Mouse (Mus musculus) liver, postnatal 0 days (tissue): ENCODE data around the gene Gm10840. TPM values are rescaled to one million over a fixed set of nuclear protein-coding genes. Genes with fewer than 3 reads are reported as not detected.

ENCODE experiments used
- ATAC-seq: fragments of 200-750 bp; cut with Nextera tagmentation; 2 replicates; pipeline ENCODE4 v1.8.0; 2017; ENCODE audit warnings: mild to moderate bottlenecking, moderate library complexity
- DNase-seq: peaks from one replicate; pipeline ENCODE4 v3.0.0-alpha.2; 2016
- H3K27ac ChIP-seq: fragments of 300-500 bp; sonication (generic); 2 replicates; pipeline ENCODE4 v1.5.1; 2014; ENCODE audit warnings: antibody characterized with exemption, moderate library complexity, mild to moderate bottlenecking, low read depth
- H3K27me3 ChIP-seq: fragments of 300-500 bp; sonication (generic); 2 replicates; pipeline ENCODE4 v1.6.1; 2014; ENCODE audit warnings: low read length, control low read depth, mixed read lengths; ENCODE audit not compliant: insufficient read depth
- H3K36me3 ChIP-seq: fragments of 300-500 bp; sonication (generic); replicated peaks from 2 replicates; pipeline ENCODE4 v1.6.1; 2014; ENCODE audit warnings: mild to moderate bottlenecking, control low read depth, low read length, moderate library complexity, mixed read lengths; ENCODE audit not compliant: insufficient read depth
- H3K4me1 ChIP-seq: fragments of 300-500 bp; sonication (generic); 2 replicates; pipeline ENCODE4 v1.6.1; 2014; ENCODE audit warnings: antibody characterized with exemption, mild to moderate bottlenecking, control low read depth; ENCODE audit not compliant: insufficient read depth
- H3K4me2 ChIP-seq: fragments of 300-500 bp; sonication (generic); 2 replicates; pipeline ENCODE4 v1.6.1; 2014; ENCODE audit warnings: low read depth, mild to moderate bottlenecking, low read length, moderate library complexity, mixed read lengths
- H3K4me3 ChIP-seq: fragments of 300-500 bp; sonication (generic); 2 replicates; pipeline ENCODE4 v1.5.1; 2014; ENCODE audit warnings: low read depth, low read length
- H3K9ac ChIP-seq: fragments of 300-500 bp; sonication (generic); replicated peaks from 2 replicates; pipeline ENCODE4 v1.6.1; 2014; ENCODE audit warnings: mild to moderate bottlenecking, moderate library complexity
- H3K9me3 ChIP-seq: fragments of 300-500 bp; sonication (generic); 2 replicates; pipeline ENCODE4 v1.6.1; 2016; ENCODE audit warnings: mild to moderate bottlenecking, control low read depth, low read length, mixed read lengths
- CTCF ChIP-seq: sonication (generic); IDR thresholded peaks from 2 replicates; pipeline ENCODE4 v1.5.1; 2016; ENCODE audit warnings: antibody characterized with exemption, low read depth
- EP300 ChIP-seq: IDR thresholded peaks from 2 replicates; pipeline ENCODE4 v1.6.1; 2016; ENCODE audit warnings: antibody characterized with exemption, low read depth, mild to moderate bottlenecking
- WGBS: fragments of 180-500 bp; shearing (Covaris S2); extraction: QIAGEN DNeasy Blood & Tissue Kit; methylation state at CpG from one replicate; pipeline ENCODE4 v1.1.7; 2014; ENCODE audit not compliant: insufficient replicate concordance; 5-methylcytosine and 5-hydroxymethylcytosine counted together
- polyA plus RNA-seq: library from polyadenylated mRNA; unstranded; fragments of >200 nt; fragmentation: Nextera tagmentation; extraction: Ambion mirVana; gene quantifications from 2 replicates; pipeline ENCODE4 v1.2.1, GENCODE M21; 2015

Gene Gm10840
- polyA plus RNA-seq, 1 experiment from 2014 or later = not detected

DNA sequence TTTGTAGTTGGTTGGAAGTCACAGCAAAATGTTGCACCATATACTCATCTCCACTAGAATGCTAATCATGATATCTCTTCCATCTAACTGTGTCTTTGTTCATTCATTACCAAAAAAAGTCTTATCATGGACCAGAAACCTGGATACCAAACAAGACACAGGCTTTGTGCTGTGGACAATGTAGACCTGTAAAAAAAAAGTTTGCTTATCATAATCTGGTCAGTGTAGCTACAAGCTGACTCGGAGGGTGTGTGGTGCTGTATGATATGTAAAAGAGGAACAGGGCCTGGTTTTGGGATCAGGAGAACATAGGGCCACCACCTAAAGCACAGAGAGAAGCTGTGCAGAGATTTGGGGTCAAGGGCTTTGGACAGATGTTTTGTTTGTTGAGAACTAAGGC, 31.2 kb upstream of the Gm10840 start:
- DNase-seq (no peak), ATAC-seq (peak; percentile 27; the same call in 1 of the 2 replicates)
- H3K4me2 ChIP-seq = no peak overlapping the region
- no peak overlapping the region for H3K9ac ChIP-seq
- no peaks in the 10 kb centered on the region for H3K27me3 ChIP-seq
- WGBS = 32% methylated on average over 1 of the region's 1 CpGs
- no peaks in the 10 kb centered on the region for H3K9me3 ChIP-seq
- H3K4me1 ChIP-seq = peaks cover 5% of the 10 kb centered on the region; the same call in 1 of the 2 replicates
- H3K36me3 ChIP-seq = peaks cover 13% of the 10 kb centered on the region
- no peak overlapping the region for H3K4me3 ChIP-seq
- TF ChIP-seq CTCF = no peak
- peak; percentile 67 for TF ChIP-seq EP300
- H3K27ac ChIP-seq = no peak overlapping the region

DNA sequence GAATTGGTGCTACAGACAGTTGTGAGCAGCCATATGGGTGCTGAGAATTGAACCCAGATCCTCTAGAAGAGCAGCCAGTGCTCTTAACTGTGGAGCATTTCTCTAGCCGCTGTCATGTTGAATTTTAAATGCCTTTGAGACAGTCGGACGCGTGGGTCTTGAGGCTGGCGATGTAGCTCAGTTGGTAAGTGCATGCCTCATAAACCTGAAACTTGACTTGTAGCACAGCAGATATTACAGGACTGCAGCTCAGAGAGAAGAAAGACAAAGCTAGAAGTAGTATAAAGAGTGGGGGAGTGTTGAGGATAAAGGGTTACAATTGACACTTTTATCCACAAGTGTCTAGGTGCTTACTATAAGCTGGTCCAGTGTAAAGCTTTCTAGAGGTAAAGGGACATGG, 28.1 kb upstream of the Gm10840 start:
- Histone ChIP-seq H3K4me1 (peaks cover 17% of the 10 kb centered on the region), H3K27ac (no peak overlapping the region), H3K9me3 (no peaks in the 10 kb centered on the region), H3K9ac (no peak overlapping the region), H3K4me2 (no peak overlapping the region), H3K36me3 (peaks cover 18% of the 10 kb centered on the region), H3K27me3 (no peaks in the 10 kb centered on the region), H3K4me3 (no peak overlapping the region)
- TF ChIP-seq EP300 (no peak), CTCF (no peak)
- no peak for ATAC-seq
- no peak for DNase-seq
- WGBS = 90% methylated on average over 5 of the region's 5 CpGs

- WGBS = 7% methylated on average over 8 of the region's 8 CpGs
- Histone ChIP-seq H3K36me3 (peaks cover 14% of the 10 kb centered on the region), H3K9me3 (no peaks in the 10 kb centered on the region), H3K27ac (peak overlapping the region; percentile 86), H3K4me2 (peak overlapping the region; percentile 60), H3K4me1 (peaks cover 17% of the 10 kb centered on the region), H3K9ac (peak overlapping the region; percentile 52), H3K4me3 (no peak overlapping the region), H3K27me3 (no peaks in the 10 kb centered on the region)
- peak; percentile 88 for ATAC-seq
- TF ChIP-seq EP300 = peak; percentile 66
- TF ChIP-seq CTCF = peak; percentile 37; the same call in 1 of the 2 replicates
- DNase-seq = peak; percentile 83
Measured at GRCm38 (mm10) chr11:106134580-106135528, 25.8 kb upstream of the Gm10840 start.

DNA sequence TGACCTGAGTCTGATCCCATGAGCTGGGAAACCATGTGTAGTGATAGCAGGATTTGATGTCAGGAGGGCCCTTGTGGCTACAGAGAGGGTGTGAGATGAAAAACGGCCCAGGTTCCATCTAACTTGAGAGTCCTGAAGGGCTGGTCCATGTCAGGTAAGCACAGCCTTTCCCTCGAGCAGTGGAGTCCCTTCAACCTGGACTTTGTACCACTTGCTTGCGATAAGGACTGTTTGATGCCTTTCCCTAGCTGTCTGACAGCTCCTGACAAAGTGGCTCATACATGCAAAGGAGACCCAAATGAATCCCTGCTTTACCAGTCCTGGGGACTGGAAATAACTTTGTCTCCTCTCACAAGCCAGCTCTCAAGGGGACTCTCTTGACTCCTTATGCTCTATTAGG, 9.4 kb upstream of the Gm10840 start:
- Histone ChIP-seq H3K36me3 (peaks cover 50% of the 10 kb centered on the region), H3K4me3 (no peak overlapping the region), H3K27me3 (no peaks in the 10 kb centered on the region), H3K4me1 (peaks cover 21% of the 10 kb centered on the region), H3K4me2 (no peak overlapping the region), H3K9ac (no peak overlapping the region), H3K9me3 (no peaks in the 10 kb centered on the region), H3K27ac (no peak overlapping the region)
- no peak for DNase-seq
- no peak for TF ChIP-seq EP300
- no peak for TF ChIP-seq CTCF
- 69% methylated on average over 3 of the region's 3 CpGs for WGBS
- ATAC-seq = no peak

- no peak for ATAC-seq
- H3K36me3 ChIP-seq = peaks cover 53% of the 10 kb centered on the region
- H3K27ac ChIP-seq = no peak overlapping the region
- H3K4me3 ChIP-seq = no peak overlapping the region
- no peak for TF ChIP-seq CTCF
- no peak for TF ChIP-seq EP300
- no peaks in the 10 kb centered on the region for H3K27me3 ChIP-seq
- H3K4me1 ChIP-seq = peaks cover 21% of the 10 kb centered on the region
- no peak overlapping the region for H3K9ac ChIP-seq
- H3K4me2 ChIP-seq = no peak overlapping the region
- no peaks in the 10 kb centered on the region for H3K9me3 ChIP-seq
- WGBS = 82% methylated on average over 8 of the region's 8 CpGs
- DNase-seq = no peak
Measured at GRCm38 (mm10) chr11:106152132-106152531, 8.5 kb upstream of the Gm10840 start.

DNA sequence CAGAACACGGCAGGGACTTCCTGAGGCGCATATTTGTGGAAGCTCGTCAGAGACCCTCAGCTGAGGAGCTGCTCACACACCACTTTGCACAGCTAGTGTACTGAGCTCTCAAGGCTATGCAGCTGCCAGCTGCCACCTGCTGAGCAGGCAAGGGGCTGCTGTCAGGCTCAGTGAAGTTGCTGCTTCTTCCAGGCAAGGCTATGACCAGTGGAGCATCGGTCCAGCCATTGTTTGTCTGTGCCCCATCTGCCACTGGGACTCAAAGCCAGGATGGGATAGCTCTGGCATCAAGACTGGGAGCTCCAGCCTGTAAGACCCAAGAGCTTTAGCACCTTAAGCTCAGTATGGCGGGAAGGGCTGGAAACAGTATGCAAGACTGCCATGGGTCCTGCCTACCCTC, 6.6 kb upstream of the Gm10840 start:
- Histone ChIP-seq H3K27me3 (no peaks in the 10 kb centered on the region), H3K4me3 (no peak overlapping the region), H3K4me1 (peaks cover 21% of the 10 kb centered on the region), H3K27ac (no peak overlapping the region), H3K4me2 (no peak overlapping the region), H3K9me3 (no peaks in the 10 kb centered on the region), H3K9ac (no peak overlapping the region), H3K36me3 (peaks cover 50% of the 10 kb centered on the region)
- WGBS = 74% methylated on average over 5 of the region's 5 CpGs
- DNase-seq (no peak), ATAC-seq (no peak)
- TF ChIP-seq EP300 (no peak), CTCF (0 out of 2 replicates have a peak, but pooled peaks have one; percentile 5)
